Mouse (Mus musculus) ES-Bruce4 (cell line): ENCODE measurements at regions not wholly inside any gene's neighbourhood (a gene's known extent, or its start where the extent isn't known, plus 50 kb on each side); places are given as distances from the start of the nearest gene placed in this dataset.

ENCODE experiments used
- H3K27ac ChIP-seq: 2 replicates; pipeline ENCODE4 v1.5.1; 2012; ENCODE audit warnings: low read length, inconsistent platforms; ENCODE audit not compliant: insufficient read depth
- H3K27me3 ChIP-seq: 2 replicates; pipeline ENCODE4 v1.6.1; 2012; ENCODE audit warnings: mild to moderate bottlenecking, low read length, inconsistent platforms; ENCODE audit not compliant: control insufficient read depth, poor library complexity, insufficient read depth, severe bottlenecking
- H3K36me3 ChIP-seq: 2 replicates; pipeline ENCODE4 v1.6.1; 2012; ENCODE audit warnings: inconsistent platforms, mild to moderate bottlenecking, low read length, moderate library complexity; ENCODE audit not compliant: control insufficient read depth, poor library complexity, insufficient read depth, severe bottlenecking
- H3K4me1 ChIP-seq: one replicate; pipeline ENCODE4 v1.8.1; 2011; ENCODE audit warnings: low read length; ENCODE audit not compliant: control insufficient read depth, insufficient read depth
- H3K4me3 ChIP-seq: 2 replicates; pipeline ENCODE4 v1.5.1; 2011; ENCODE audit warnings: low read depth, mild to moderate bottlenecking, low read length
- H3K9ac ChIP-seq: 2 replicates; pipeline ENCODE4 v1.6.1; 2012; ENCODE audit warnings: low read depth, mild to moderate bottlenecking, inconsistent platforms; ENCODE audit not compliant: poor library complexity, severe bottlenecking
- H3K9me3 ChIP-seq: replicated peaks from 2 replicates; pipeline ENCODE4 v1.6.1; 2012; ENCODE audit warnings: mild to moderate bottlenecking, low read length, inconsistent platforms; ENCODE audit not compliant: control insufficient read depth, poor library complexity, insufficient read depth, severe bottlenecking
- CTCF ChIP-seq: IDR thresholded peaks from one replicate; pipeline ENCODE4 v1.8.1; 2011; ENCODE audit warnings: low read depth, low read length
- EP300 ChIP-seq: IDR thresholded peaks from 2 replicates; pipeline ENCODE4 v1.6.1; 2011; ENCODE audit warnings: low read depth, low read length; ENCODE audit not compliant: insufficient read depth
- POLR2A ChIP-seq: IDR thresholded peaks from one replicate; pipeline ENCODE4 v1.8.1; 2011; ENCODE audit warnings: low read length; ENCODE audit not compliant: insufficient read depth

DNA sequence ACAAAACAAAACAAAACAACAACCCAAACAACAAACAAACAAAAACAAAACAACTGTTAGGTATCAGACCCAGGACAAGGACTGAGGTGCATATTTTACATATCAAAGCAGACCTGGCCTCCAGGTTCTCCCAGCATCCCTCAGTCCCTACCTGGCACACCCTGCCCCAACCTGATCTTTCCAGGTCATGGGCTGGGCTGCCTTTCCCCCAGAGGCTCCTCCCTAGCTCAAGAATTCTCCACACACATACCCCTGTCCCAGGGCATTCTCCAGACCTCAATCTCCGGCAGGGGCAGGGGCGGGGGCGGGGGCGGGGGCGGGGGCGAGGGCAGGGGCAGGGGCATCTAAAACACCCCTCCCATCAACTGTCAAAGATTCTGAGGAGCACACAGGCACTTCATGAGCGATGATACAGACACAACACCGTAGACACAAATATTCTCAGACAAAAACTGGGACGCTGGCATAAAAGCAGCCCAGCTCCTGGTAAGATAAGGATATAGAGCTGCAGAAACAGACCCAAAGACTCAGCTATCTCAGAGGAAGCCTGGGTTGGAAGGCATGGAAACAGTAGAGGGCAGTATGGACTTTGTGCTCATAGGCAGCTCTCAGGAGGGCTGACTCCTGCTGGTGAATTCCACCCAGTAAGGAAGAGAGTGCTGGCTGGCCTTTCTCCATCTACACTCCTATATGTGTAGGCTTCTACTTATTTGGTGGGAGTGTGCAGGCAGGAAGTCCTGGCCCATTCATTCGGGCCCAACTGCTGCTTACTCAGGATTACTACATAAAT is 337.7 kb upstream of the Nr5a2 start:
- no peak overlapping the region for H3K27ac ChIP-seq
- no peak overlapping the region for H3K9ac ChIP-seq
- TF ChIP-seq EP300 (no peak), POLR2A (no peak), CTCF (peak; percentile 33)
- no peaks in the 10 kb centered on the region for H3K27me3 ChIP-seq
- no peaks in the 10 kb centered on the region for H3K9me3 ChIP-seq
- H3K4me1 ChIP-seq = no peaks in the 10 kb centered on the region
- no peaks in the 10 kb centered on the region for H3K36me3 ChIP-seq
- H3K4me3 ChIP-seq = no peak overlapping the region

DNA sequence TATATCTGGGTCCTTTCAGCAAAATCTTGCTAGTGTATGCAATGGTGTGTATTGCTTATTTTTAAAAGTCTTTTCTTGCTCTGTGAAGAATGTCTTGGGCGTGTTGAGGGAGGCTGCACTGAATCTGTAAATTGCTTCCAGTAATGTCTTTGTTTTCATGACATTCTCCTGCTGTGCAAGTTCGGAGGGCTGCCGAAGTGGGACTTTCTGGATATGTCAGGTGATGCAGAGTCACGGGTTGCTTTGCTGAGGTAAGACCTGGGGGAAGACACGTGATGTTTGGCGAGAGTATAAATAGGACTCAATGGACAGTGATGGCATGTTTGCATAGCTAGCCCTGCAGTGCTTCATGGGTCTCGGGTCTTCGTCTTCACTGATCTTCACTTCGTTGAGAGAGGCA is 329.2 kb upstream of the Nr5a2 start:
- H3K4me3 ChIP-seq = no peak overlapping the region
- no peaks in the 10 kb centered on the region for H3K27me3 ChIP-seq
- H3K4me1 ChIP-seq = peaks cover 2% of the 10 kb centered on the region
- no peak overlapping the region for H3K9ac ChIP-seq
- H3K9me3 ChIP-seq = no peaks in the 10 kb centered on the region
- H3K36me3 ChIP-seq = no peaks in the 10 kb centered on the region
- TF ChIP-seq EP300 = no peak
- no peak for TF ChIP-seq POLR2A
- no peak for TF ChIP-seq CTCF
- no peak overlapping the region for H3K27ac ChIP-seq

DNA sequence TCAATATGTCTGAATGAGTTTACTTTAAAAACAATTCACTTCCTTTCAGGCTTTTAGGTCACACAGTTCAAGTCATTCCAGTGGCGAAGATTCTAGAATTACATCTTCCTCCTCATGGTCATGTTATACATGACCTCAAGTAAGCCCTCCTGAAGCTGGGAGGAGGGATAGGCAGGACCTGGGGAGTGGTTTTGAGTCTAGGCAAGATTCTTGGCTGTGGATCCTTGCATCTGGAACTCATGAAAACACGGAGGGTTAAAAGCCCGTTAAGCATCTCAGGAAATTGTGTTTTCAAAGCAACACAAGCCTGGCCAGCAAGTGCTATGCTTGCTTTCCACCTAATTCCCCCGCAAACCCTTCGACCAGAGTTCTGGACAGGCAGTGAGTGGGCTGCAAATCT is 323.0 kb upstream of the Nr5a2 start:
- Histone ChIP-seq H3K36me3 (no peaks in the 10 kb centered on the region), H3K27ac (no peak overlapping the region), H3K9me3 (peaks cover 9% of the 10 kb centered on the region; the same call in 1 of the 2 replicates), H3K27me3 (no peaks in the 10 kb centered on the region), H3K9ac (no peak overlapping the region), H3K4me1 (no peaks in the 10 kb centered on the region), H3K4me3 (no peak overlapping the region)
- TF ChIP-seq CTCF = no peak
- TF ChIP-seq EP300 = no peak
- TF ChIP-seq POLR2A = no peak

DNA sequence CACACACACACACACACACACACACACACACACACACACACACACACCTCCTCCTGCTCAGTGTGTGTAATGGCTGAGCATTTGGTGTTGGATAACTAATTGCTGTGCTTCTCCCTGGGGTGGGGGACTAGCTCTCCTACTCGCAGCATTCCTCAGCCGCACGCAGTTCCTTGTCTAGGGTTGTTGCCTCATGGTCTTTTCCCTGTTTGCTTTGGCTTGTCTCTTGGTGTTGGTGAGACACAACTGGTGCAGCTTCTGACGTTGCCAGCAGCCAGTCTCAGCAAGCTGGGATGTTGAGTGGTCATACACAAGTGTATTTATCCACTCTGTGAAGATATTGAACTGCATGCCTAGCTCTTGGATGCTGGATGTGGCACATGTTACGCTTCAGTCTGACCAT is 322.2 kb upstream of the Nr5a2 start:
- no peaks in the 10 kb centered on the region for H3K27me3 ChIP-seq
- H3K4me3 ChIP-seq = no peak overlapping the region
- no peaks in the 10 kb centered on the region for H3K36me3 ChIP-seq
- TF ChIP-seq POLR2A (no peak), EP300 (no peak), CTCF (no peak)
- H3K4me1 ChIP-seq = no peaks in the 10 kb centered on the region
- no peak overlapping the region for H3K27ac ChIP-seq
- no peak overlapping the region for H3K9ac ChIP-seq
- peaks cover 9% of the 10 kb centered on the region; the same call in 1 of the 2 replicates for H3K9me3 ChIP-seq

DNA sequence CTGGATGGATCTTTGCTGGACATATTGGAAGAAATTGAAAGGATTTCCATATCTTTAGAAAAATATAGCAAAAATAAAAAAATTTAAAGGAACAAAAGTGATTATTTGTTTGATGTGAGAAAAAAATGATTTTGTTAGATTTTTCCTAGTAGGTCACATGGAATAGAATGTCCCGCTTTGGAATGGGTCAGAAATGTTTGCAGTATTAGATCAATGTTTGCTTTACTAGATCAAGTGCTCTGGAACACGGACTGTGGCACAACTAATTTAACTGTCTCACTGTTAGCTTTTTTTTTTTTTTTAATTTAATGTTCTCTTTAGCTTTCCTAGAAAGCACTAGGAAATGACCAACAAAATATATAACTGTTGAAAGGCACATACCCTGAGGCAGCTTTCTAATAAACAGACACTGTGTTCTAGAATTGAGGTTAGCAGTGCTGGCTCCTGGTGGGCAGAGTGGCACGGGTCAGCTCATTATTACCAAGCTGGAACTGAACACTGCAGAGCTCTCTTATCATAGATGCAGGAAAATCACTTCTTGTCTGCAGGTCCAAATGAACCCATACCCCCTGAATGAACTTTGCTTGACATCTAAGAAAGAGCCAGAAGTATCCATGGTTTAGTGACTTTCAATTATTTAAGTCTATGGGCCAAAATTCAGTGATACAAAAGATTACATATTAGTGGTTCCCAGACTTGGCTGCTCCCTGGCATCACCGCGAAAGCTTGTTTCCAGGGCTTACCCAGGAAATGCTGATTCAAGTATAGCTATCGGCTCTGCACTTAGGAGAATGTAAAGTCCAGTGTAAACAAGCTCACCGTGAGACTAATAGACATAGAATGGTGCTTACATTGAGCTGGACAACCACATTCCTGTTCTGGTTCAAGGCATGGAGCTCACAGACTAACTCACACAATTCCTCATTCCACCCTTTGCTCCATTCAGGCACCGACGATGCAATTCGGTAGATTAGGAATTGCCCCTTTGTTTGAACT is 320.4 kb upstream of the Nr5a2 start:
- no peaks in the 10 kb centered on the region for H3K36me3 ChIP-seq
- peaks cover 9% of the 10 kb centered on the region for H3K9me3 ChIP-seq
- no peak overlapping the region for H3K4me3 ChIP-seq
- no peak overlapping the region for H3K27ac ChIP-seq
- TF ChIP-seq EP300 (no peak), CTCF (no peak), POLR2A (no peak)
- no peaks in the 10 kb centered on the region for H3K4me1 ChIP-seq
- H3K9ac ChIP-seq = no peak overlapping the region
- H3K27me3 ChIP-seq = no peaks in the 10 kb centered on the region

DNA sequence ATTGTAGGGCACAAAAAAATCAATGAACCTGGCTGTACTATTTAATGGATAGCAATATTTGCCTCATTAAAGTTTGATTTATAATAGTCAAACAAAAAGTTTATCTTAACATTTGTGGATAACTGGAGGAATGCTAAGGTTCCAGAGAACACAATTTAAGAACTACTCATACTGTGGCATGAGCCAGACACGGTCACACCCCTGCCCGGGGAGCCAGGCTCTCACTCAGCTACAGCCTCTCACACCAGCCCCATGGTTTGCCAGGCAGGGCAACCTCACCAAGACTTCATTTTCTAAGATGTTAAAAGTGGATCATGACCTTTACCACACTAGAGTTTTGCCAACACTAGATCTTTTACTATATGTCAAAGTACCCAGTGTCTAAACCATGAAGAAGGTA is 319.7 kb upstream of the Nr5a2 start:
- no peaks in the 10 kb centered on the region for H3K27me3 ChIP-seq
- peaks cover 9% of the 10 kb centered on the region for H3K9me3 ChIP-seq
- H3K4me1 ChIP-seq = no peaks in the 10 kb centered on the region
- H3K27ac ChIP-seq = no peak overlapping the region
- no peaks in the 10 kb centered on the region for H3K36me3 ChIP-seq
- TF ChIP-seq CTCF (no peak), EP300 (no peak), POLR2A (no peak)
- H3K9ac ChIP-seq = no peak overlapping the region
- no peak overlapping the region for H3K4me3 ChIP-seq
